Mouse (Mus musculus) right cerebral cortex, postnatal 14 days (tissue): ENCODE results near the gene Junb.

ENCODE experiments used
- DNase-seq: peaks from one replicate; pipeline ENCODE4 v3.0.0; 2022

Junb gene

DNA sequence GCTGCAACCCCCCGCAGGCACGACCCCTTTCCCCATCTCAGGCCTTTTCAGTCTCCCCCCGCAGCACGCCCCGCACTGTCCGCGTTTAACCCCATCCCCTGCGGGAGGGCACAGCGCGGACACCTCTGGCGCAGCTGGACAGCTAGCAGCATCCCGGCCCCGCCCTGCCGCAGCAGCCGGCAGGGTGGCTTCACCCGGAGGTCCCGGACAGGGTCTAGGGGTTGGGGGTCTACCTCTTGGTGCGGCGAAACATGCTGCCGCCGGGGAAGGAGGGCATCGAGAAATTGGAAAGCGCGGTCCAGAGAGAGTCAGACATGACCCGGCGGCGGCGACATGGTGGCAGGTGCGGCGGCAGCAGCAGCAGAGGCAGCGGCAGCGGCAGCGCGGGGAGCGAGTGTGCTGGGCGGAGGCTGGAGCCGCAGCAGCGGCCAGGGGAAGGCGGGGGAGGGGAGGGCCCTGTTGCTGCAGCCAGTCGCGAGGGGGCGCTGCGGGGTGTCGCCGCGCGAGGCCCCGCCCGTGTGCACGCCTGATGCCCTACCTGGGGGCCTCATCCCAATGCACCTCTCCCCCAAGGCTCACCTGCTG, 41.5 kb downstream of the Junb start, which contains the start of gene Mast1:
Mast1 (minus strand) TSS at position 398 of the 585 bp plus-strand sequence.
- DNase-seq: peak; percentile 84

DNA sequence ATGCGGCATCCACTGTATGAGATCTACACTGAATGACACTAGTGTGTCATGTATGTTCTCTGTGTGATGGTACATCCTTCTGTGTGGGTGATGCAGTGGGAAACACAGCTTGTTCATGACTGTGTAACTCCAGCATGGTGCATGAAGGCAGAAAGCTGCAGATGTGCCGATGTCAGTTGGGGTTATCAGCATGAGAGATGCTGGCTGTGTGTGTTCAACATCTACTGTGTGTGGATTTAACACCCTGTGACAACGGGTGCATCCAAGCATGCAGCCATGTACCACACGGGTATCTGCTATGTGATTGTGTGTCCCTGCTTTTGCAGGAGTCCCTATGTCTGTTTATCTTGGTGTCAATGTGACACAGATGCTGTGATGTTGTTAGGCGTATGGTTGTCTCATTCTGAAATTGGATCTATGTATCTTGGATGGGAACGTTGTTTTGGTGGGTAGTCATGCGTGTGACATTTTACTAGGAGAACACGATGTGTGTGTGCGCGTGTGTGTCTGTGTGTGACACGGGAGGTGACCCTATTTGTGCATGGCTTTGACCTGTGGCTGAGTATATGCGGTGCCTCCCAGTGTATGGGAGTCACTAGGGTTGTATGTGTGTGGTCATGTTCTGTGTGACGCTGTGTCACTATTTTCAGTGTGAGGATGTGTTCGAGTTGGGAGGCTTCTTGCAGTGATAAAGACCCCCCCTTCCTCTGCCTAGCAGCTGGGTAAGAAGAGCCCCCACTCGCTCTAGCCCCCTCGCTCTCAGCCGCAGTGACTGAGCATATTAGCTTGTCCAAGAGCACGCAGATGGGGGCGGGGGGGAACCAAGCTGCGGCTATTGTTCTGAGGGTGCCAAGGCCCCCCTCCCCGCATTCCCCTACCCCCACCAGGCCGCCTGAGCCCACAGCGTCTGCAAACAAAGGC, 42.2 kb downstream of the Junb start:
- no peak for DNase-seq

DNA sequence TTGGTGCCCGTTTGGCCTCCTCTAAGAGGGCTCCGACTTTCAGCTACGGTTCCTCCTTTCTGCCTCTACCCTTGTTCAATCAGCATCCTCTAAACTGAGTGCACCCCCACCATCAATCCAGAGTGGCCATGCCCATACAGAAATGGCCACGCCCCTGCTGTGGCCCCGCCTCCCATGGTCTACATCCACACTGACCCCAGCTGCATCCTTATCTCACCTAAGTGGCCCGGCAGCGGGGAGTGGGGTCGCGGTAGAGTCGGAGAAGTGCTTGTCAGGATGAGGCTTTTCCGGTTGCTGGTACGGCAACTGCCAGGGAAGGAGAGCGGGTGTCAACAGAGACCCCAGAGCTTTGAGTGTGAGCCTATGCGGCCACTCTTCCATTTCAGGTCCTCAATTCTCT, 43.0 kb downstream of the Junb start:
- DNase-seq: no peak

DNA sequence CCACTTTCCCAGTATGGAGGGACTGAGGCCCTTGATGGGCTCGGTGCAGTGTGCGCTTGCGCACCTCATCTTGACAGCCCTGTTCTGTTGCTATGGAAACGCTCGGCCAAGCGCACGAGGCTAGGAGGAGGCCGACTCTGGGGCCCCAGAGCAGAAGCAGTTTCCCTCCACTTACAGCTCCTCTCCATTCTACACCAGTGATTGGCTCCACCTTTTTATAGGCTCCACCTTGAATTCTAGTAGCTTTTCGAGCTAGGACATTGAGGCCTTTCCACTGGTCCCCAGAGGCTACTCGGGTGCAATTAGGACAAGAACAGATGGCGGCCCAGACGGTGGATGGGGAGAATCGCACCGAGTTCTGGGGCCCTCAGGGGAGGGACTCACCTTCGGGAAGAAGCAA, 43.7 kb downstream of the Junb start:
- DNase-seq: no peak

DNA sequence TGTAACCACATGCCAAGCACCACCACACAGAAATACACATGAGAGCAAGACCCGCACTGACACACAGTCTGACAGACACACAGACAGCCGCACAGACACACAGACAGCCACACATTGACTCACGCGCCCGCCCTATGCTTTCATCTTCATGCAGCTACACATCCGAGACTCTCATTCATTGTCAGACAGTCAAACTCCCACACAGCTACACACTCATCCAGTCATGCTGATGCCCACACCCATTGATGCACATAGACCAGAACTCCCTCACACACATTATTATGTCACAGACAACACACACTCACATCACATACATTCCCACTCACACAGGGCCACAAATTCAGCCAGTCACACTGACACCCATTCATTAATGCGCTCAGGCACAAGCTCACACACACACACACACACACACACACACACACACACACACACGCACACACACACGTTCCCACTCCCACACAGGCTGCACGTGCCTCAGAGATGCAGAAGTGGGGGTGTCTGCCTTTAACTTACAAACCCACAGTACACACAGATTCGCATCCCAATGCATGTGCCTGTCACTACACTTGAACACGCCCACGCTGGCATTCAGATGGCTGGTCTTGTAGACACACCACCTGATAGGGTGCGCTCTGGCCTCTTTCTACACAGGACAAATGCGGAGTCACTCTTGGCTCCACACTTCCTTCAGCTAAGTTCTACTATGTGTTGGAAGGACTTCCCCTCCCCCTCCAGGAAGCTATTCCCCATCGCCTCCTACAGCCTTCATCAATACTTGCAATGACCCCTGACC, 44.6 kb downstream of the Junb start:
- DNase-seq: no peak

DNA sequence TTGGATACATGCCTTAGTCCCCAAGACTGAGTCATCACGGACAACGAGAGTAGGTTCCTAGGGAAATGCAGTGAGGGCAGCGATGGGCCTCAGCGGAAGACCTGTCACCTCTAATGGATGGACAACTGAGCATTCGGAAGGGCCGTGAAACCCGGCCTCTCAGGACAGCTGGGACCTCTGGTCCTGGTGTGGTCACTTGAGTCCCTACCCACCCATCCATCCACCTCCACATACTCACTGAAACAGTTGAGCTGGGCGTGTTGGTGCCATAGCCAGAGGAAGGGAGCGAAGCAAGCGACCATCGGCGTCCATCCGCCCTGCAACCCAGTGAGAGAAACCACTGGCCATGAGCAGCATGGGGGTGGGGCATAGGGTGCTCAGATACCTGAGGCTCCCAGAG, 47.9 kb downstream of the Junb start:
- no peak for DNase-seq

DNA sequence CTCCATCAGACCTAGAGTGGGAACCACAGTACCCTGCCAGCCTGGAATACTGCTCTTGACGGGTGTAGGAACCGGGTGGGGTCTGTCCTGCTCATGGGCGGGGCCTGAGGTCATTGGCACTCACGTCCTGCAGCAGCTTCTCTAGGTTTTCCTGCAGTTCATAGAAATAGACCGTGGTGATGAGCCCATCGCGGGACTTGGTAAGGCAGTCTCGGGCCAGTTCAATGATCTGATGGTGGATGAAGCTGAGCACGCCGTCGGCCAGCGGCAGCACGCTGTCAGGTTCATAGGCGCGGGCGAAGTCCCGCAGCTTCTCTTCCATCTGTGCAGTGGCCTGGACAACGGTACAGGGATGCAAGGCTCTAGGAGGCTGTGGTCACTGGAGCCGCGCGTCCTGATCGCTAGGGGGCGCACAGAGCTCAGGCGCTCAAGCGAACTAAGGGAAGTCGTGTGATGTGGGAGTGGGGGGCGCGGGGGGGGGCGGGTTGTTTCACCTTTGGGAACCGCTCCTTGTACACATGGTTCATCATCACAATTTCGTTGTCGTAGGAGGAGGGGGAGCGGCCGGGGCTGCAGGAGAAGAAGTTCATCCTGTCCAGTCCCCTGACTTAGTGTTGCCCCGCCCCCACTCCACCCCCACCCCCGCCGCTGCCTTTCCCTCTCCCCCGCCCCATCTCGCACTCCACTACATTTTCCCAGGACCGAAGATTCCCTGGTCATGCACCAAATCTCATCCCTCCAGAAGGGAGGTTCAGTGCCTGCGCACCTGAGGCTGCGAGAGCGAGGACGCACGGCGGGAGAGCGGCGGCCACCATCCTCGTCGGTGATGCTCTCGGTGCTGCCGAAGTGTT, 49.8 kb downstream of the Junb start:
- DNase-seq: peak; percentile 76

DNA sequence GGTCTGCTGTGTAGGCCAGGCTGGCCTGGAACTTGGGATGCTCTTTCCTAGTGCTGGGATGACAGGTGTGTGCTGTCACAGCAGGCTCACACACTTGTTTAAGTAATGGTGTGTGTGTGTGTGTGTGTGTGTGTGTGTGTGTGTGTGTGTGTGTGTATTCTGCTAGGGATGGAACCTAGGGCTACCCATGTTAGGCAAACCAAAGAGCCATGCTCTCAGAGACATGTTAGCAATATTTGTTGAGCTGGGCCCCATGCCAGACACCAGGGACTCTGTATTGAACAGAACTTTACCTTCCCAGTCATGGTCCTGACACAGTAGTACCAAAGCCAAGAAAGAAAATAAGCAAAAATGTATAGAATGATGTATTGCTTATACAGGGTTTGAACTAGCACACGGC, 51.0 kb downstream of the Junb start:
- no peak for DNase-seq

DNA sequence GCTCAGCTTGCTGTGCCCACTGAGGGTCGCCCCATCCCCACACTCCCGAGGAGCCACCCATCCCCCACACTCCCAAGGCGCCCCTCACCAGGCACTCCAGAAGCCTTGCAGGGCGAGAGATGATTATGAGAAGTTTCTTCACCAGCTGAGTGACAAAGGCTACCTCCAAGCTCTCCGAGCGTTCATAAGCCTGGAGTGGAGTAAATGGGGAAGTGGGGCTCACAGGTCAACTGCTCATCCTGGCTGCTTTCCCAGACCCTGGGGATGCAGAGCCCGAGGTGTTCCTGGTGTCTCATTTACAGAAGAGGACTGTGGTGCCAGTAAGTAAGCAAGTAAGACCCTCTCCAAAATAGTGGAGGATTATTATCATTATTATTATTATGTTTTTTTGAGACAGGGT, 53.0 kb downstream of the Junb start:
- DNase-seq: no peak
